Mouse (Mus musculus) cortical plate, adult 2 months (tissue): ENCODE data around the gene Bach2. TPM values are rescaled to one million over a fixed set of nuclear protein-coding genes. Genes with fewer than 3 reads are reported as not detected.

Source experiments
- H3K27ac ChIP-seq: fragments of 200-500 bp; 2 replicates; pipeline ENCODE4 v1.5.1; 2012; ENCODE audit warnings: low read length, control low read depth, inconsistent platforms; ENCODE audit not compliant: insufficient read depth
- H3K4me1 ChIP-seq: fragments of 200-500 bp; 2 replicates; pipeline ENCODE4 v1.6.1; 2011; ENCODE audit warnings: low read length; ENCODE audit not compliant: control insufficient read depth, insufficient read depth
- H3K4me3 ChIP-seq: fragments of 200-500 bp; 2 replicates; pipeline ENCODE4 v1.5.1; 2011; ENCODE audit warnings: mild to moderate bottlenecking, low read length, control low read depth; ENCODE audit not compliant: insufficient read depth
- CTCF ChIP-seq: fragments of 200-500 bp; IDR thresholded peaks from 2 replicates; pipeline ENCODE4 v1.5.1; 2011; ENCODE audit warnings: mild to moderate bottlenecking, control low read depth, low read length; ENCODE audit not compliant: insufficient read depth; ENCODE audit errors: extremely low read depth
- POLR2A ChIP-seq: fragments of 200-500 bp; IDR thresholded peaks from 2 replicates; pipeline ENCODE4 v1.6.1; 2011; ENCODE audit warnings: mild to moderate bottlenecking, low read length, control low read depth; ENCODE audit not compliant: insufficient read depth; ENCODE audit errors: extremely low read depth
- polyA plus RNA-seq: library from polyadenylated mRNA; depleted of rRNA; stranded (reverse); fragments of >200 nt; gene quantifications from 2 replicates; pipeline ENCODE4 v1.2.3, GENCODE M21; 2012

Bach2 gene
- polyA plus RNA-seq, 1 experiment, result 5.4 TPM

- Histone ChIP-seq H3K27ac (peak overlapping the region; percentile 99), H3K4me3 (peak overlapping the region; percentile 77), H3K4me1 (peaks cover 3% of the 10 kb centered on the region)
- no peak for TF ChIP-seq CTCF
- TF ChIP-seq POLR2A, result no peak
Observed at GRCm38 (mm10) chr4:32238921-32239748, 531 bp downstream of the Bach2 start.

DNA sequence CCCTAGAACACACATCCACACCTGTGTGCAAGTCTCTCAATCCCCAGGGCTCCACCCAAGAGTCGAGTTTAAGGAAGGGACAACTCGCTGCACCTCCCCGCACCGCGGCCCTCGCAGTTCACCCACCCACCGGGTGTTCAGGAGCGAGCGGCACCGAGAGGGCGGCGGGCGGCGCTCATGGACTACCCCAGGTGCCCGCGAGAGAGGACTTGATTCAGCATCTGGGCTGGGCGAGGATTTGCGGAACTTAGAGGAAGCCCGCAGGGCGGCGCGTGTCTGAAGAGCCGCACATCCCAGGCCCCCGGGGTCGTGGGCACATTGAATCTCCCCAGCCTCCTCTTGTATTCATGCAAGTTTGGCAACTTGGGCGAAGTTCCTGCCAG lies 1.1 kb downstream of the Bach2 start:
- Histone ChIP-seq H3K4me3 (peak overlapping the region; percentile 77), H3K4me1 (peaks cover 3% of the 10 kb centered on the region), H3K27ac (peak overlapping the region; percentile 99)
- TF ChIP-seq CTCF, result no peak
- no peak for TF ChIP-seq POLR2A

- TF ChIP-seq POLR2A, result no peak
- TF ChIP-seq CTCF, result no peak
- H3K4me3 ChIP-seq, result peak overlapping the region; percentile 77; the same call in 1 of the 2 replicates
- H3K4me1 ChIP-seq, result peaks cover 3% of the 10 kb centered on the region
- no peak overlapping the region for H3K27ac ChIP-seq
Observed at GRCm38 (mm10) chr4:32240457-32241030, 1.9 kb downstream of the Bach2 start.

DNA sequence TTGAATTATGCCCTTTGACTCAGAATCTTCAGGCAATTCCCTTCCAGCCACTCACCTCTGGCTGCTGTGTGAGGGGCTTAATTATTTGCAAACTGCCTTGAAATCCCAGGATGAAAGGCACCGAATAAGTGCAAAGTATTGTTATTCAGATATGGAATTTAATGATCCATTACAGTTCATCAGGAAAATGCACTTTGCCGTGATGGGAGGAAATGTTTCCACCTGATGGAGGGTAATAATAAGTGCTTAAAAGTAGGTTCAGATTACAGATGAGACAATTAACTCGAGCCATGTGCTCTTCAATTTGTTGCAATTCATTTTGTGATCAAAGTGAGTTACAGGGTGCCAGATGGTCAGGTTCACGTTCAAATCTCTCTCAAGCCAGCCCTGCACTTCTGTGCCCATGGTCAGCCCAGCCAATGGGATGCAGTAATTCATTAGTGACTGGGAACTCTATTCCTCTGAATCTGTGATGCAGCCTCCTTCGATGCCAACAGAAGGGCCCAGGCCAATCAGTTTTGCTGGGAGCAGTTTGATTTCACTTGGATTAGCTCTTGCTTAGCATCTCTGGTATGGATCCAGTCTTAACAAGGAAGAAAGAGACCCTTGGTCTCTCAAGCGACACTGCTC lies 2.9 kb downstream of the Bach2 start:
- H3K4me1 ChIP-seq, result peaks cover 3% of the 10 kb centered on the region
- H3K4me3 ChIP-seq, result no peak overlapping the region
- TF ChIP-seq CTCF (no peak), POLR2A (no peak)
- H3K27ac ChIP-seq, result no peak overlapping the region

- TF ChIP-seq CTCF (no peak), POLR2A (no peak)
- H3K27ac ChIP-seq, result no peak overlapping the region
- H3K4me1 ChIP-seq, result peaks cover 5% of the 10 kb centered on the region
- no peak overlapping the region for H3K4me3 ChIP-seq
Observed at GRCm38 (mm10) chr4:32242122-32242615, 3.6 kb downstream of the Bach2 start.

GRCm38 (mm10) chr4:32243458-32243857 lies 4.9 kb downstream of the Bach2 start:
- H3K27ac ChIP-seq, result no peak overlapping the region
- no peak for TF ChIP-seq POLR2A
- TF ChIP-seq CTCF, result no peak
- no peak overlapping the region for H3K4me3 ChIP-seq
- peaks cover 5% of the 10 kb centered on the region for H3K4me1 ChIP-seq

DNA sequence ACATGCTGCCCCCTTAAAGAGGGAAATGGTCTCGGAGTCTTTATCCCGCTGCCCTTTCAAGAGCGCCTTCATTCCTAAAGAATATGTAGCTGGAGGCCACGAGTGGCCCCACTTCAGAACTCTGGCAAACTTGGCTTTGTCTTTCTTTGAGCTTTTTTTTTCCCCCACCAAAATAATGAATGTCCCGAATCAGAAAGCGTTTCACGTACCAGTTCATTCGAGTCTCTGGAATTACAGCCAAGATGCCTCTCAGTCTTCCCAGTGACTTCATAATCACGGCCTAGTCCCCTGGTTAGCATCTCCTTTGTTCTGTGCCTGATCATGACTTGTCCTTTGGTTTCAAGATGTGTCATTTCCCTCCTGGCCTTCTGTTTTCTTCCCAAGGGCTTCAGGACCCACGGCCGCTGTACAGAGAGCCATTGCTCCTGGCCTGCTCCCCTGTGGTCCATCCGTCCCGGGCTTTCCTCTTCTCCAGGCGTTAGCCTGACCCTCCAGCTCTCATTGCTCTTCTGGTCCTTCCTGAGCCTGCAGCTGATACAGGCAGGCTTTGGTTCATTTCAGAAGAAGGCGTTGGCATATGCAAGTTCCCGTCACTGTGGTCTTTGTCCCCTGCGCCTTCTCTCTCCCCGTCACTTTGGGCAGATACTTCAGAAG lies 5.6 kb downstream of the Bach2 start:
- no peak overlapping the region for H3K4me3 ChIP-seq
- peaks cover 7% of the 10 kb centered on the region for H3K4me1 ChIP-seq
- H3K27ac ChIP-seq, result no peak overlapping the region
- TF ChIP-seq CTCF (no peak), POLR2A (no peak)

DNA sequence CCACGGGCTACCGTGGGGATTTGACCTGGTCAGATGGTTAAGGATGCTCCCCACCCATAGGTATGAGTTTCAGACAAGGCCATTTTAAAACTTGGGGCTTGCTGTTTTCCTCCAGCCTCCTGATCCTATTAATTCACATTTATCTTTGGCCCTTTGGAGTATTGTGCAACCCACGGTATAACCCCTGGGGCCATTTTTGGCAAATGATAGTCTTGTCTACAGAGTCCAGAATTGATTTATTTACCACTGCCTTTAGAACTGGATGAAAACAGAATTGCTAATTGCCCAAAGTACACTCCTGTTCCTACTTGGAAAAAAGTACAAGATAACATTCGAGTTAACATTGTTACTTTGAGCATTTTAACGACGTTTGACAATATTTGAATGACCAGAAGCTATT lies 7.0 kb downstream of the Bach2 start:
- TF ChIP-seq CTCF, result no peak
- TF ChIP-seq POLR2A, result no peak
- H3K4me1 ChIP-seq, result peaks cover 12% of the 10 kb centered on the region
- H3K4me3 ChIP-seq, result no peak overlapping the region
- no peak overlapping the region for H3K27ac ChIP-seq

DNA sequence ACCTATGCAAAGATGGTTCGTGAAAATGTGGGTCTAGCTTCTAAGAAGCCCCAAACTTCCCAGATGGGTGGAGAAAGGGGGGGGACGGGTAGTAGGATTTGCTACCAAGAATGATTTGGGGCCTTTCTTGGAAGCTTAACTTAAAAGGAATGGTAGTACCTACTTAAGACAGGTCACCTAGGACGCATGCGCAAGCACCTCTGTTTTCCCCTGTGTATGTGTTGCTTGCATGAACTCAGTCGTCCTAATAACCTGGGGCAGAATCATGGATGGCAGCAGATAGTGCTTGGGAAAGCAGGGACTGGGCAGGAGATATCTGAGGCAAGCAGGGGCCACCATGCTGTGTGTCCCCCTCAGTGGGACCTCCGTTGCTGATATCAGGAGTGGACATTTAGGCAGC lies 7.4 kb downstream of the Bach2 start:
- peaks cover 12% of the 10 kb centered on the region for H3K4me1 ChIP-seq
- H3K27ac ChIP-seq, result no peak overlapping the region
- H3K4me3 ChIP-seq, result no peak overlapping the region
- TF ChIP-seq POLR2A (no peak), CTCF (no peak)
